Mouse (Mus musculus): ENCODE data around the gene Rprd1b. TPM values are rescaled to one million over a fixed set of nuclear protein-coding genes. Genes with fewer than 3 reads are reported as not detected.

Rprd1b gene
- total RNA-seq, 2 experiments from 2014 or later, result 40.2 to 45.1 TPM

DNA sequence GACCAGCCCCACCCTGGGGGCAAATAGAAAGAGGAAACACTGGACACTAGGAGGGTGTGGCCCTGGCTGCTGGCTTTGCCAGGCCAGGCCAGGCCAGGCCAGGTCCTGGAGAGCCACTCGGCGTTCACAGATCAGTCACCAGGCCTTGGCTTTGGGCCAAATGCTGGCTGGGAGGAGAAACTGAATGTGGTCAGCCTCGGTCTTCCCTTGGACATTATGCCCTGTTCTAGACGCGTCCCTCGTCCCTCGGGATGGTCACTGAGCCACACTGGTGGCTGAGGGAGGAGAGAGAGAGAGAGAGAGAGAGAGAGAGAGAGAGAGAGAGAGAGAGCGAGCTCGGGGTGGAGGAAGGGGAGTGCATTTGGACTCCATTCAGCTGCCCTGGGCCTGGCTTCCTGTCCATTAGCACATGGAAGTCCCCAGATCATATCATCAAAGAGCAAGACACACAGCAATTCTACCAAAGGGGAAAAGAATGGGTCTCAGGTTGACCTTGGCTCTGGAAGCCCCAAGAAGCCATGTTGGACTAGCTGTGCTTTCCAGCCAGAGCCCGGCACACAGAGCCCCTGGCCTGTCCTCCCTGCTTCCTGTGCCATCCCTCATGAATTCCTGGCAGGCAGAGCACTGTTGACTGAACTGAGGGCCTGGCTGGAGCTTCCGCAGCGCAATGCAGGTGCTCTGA is 93.5 kb downstream of the Rprd1b start:
- peak; percentile 57 to 63 for DNase-seq (ENCODE audit: low spot score in 2 of 2)

DNA sequence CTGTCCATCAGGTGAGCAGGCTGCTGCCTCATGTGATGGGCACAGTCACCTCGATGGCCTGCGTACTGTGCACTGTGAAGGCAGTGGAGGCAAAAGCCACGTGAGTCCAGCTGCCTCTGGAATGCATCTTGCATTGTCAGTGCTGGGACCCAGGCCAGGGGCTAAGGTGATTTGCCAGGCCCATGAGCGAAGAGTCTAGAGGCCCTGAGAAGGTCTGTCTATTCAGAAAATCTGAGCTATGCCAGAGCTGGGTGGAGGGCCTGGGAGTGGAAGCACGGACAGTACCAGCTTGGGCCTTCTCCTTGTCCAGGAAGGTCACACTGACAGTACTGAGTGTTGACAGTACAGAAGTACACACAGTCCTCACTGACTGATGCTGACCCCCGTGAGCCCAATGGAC is 94.5 kb downstream of the Rprd1b start:
- no peak for DNase-seq (ENCODE audit: low spot score in 2 of 2)

GRCm38 (mm10) chr2:158127245-158127644 is 98.9 kb downstream of the Rprd1b start:
- no peak for DNase-seq (ENCODE audit: low spot score in 2 of 2)

GRCm38 (mm10) chr2:158127872-158128271 is 99.6 kb downstream of the Rprd1b start:
- no peak for DNase-seq (ENCODE audit: low spot score in 2 of 2)

DNA sequence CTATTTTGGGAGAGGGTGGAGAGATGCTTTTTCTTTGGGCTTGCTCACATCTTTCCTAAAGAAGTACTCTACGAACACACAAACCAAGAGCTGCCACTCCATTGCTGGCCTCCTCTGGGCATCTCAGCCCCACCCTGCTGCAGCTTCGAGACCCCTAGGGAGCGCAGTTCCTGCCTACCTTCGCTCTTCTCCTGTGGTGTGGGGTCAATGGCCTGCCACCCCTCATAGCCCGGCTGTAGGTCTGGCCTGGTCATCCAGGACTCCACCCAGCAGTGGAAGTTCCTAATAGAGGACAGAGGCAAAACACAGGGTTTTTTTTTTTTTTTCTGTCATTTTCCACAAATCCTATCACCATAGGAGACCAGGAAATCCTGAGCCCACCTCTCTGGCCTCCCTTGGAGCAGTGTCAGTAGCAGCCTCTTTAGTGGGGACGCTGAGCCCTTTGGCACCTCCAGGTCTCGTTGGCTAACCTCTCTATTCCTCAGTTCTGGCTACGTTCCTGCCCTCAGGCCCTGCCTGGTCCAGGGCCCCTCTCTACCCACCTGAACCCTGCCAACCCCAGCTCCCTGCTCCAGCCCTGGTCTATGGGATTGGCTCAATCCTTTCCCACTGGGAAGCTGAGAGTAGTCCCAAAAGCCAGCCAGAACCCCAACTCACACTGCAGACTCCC is 100.3 kb downstream of the Rprd1b start:
- DNase-seq (ENCODE audit: low spot score in 2 of 2), result no peak

DNA sequence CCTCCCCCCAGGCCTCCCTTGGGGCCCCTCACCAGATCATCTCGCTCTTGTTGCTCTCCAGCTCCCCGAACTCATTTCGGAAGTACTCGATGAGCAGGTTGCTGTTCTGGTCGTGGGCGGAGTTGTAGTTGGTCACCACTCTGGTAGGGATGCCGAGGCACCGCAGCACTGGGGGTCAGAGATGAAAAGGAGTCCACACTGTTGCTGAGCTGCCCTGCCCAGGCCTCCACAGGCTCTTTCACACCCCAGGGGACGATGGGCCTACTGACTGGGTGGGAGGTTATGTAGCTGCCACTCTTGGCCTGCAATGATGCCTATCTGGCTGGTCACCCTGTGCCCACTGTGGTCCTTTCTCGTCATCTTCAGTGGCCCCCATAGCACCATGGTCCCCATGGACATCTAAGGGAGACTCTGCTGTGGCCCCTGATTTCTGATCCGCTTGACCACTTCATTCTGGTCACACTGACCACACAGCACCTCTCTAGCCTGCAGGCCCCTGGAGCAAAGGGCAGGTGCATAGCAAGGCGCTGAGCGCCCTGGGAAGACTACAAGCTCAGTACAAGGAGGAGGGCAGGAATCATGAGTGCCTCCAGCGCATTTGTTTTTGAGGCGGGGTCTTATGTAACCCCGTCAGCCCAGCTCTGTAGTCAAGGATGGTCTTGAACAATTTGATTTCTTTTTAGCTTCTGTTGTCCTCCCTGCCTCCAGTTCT is 101.2 kb downstream of the Rprd1b start:
- no peak for DNase-seq (ENCODE audit: low spot score in 2 of 2)

- DNase-seq (ENCODE audit: low spot score in 2 of 2), result peak in 1 of 2 experiments; percentile 46
These were observed 102.2 kb downstream of the Rprd1b start for GRCm38 (mm10) chr2:158130391-158130986.

DNA sequence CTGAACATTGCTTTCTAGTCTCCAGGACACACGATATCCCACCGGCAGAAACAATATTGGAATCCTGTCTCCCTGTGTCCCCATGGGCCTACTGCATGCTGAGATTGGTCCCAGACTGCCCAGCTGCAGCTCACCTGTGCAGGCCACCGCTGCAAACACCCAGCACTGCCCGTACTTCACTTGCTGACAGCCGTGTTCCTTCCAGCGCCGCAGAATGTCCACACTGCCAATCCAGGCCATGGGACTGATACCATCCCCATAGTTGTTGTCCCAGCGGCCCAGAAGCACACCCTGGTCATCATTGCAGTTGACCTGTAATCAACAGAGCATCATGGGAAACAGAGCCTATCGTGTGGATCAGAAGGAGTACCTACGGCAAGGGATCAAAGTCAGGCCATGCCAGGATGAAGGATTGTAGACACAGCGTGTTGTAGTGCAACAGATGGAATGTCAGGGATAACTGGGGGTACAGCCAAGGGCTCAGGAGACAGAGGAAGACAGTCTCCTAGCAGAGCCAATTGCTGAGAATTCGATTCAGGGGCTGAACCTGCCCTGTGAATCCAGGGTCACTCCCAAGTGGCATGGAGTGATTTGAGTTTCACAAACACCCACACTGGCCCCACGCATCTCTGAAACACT is 103.0 kb downstream of the Rprd1b start:
- no peak for DNase-seq (ENCODE audit: low spot score in 2 of 2)

DNA sequence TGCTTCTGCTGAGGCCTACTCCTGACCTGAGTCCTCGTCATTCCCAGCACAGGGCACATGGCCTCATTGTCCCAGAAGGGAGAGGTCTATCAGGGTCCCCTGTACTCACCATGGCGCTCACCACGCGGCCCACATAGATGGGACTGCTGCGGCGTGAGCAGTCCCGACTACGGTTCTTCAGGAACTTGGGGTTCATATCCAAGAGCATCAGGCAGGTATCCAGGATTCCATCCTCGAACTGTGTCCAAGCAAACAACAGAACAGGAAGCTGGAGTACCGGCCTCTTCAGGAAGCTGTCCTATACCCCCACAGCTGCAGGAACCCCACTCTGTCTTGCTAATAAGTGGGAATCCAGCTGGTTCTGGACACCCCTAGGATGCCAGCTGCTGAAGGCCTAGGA is 104.0 kb downstream of the Rprd1b start:
- no peak for DNase-seq (ENCODE audit: low spot score in 2 of 2)

DNA sequence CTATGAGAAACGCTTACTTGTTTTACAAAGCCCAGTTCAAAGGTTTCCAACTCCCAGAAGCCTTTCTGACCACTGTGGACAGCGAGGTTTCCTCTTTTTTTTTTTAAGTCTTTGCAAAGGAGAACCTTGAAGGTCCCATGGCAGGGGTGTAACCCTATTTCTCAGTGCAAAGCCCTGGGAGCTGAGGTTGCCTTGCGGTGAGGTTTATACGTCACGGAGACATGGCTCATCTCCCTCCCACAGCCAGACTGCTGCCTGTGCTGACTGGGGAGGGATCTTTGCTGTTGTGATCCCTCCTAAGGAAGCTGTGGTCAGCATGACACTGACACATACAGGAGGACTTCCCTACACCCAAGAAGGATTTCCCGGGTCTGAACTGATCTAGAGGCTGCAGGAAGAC is 104.8 kb downstream of the Rprd1b start:
- no peak for DNase-seq (ENCODE audit: low spot score in 2 of 2)

- no peak for DNase-seq (ENCODE audit: low spot score in 2 of 2)
These were observed 107.9 kb downstream of the Rprd1b start for GRCm38 (mm10) chr2:158136205-158136604.

GRCm38 (mm10) chr2:158137771-158138170 is 109.5 kb downstream of the Rprd1b start:
- DNase-seq (ENCODE audit: low spot score in 2 of 2), result no peak

DNA sequence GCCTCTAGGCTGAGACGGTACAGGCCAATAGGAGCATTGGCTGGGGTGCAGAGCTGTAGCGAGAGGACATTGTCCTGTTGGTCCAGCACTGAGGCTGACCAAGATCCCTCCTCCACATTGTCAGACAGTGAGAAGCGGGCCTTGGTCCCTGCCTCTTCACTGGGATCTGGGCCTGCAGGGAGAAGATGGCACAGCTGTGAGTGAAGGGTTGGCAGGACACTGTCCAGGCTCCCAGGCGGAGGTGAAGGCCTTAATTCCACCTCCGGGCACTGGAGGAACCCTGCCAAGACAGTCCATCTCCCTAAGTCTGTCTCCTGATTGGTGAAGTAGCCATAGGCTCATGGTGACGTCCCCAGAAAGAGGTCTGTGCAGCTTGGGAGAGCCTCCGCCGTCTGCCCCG is 110.5 kb downstream of the Rprd1b start:
- no peak for DNase-seq (ENCODE audit: low spot score in 2 of 2)

DNA sequence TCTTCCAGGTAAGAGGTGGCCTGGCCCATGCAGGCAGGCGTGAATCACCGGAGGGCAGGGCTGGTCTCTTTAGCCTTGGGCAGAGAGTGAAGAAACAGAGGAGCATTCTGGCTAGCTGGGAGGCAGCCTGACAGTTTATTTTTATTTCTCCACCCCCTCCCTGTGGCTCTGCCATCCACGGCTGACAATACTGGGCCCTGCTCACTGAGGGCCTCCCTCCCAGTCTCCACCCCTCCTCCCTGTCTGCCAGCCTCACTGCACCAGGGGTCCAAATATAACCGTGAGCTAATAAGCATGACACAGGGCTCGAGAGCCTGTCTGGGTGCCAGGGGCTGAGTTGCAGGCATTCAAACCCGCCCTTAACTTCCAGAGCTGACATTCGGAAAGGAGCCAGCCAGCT is 111.3 kb downstream of the Rprd1b start:
- DNase-seq (ENCODE audit: low spot score in 2 of 2), result no peak

DNA sequence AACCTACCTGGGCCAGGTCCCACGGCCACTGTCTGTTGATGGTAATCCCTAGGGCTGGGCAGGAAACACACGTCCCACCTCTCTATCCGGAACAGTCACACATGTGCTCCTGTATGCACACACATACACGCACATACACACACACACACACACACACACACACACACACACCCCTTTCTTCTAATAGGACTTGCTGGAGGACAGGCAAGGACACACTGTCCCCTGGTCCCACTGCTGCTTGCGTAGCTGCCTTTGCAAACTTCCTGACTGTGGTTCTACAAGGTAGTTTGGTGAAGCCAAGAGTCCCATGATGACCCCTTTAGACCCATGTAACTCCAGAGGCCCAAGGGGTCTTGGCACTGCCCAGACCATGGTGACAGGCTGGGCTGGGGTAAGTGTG is 112.4 kb downstream of the Rprd1b start:
- DNase-seq (ENCODE audit: low spot score in 2 of 2), result no peak

GRCm38 (mm10) chr2:158141271-158141670 is 113.0 kb downstream of the Rprd1b start:
- no peak for DNase-seq (ENCODE audit: low spot score in 2 of 2)

DNA sequence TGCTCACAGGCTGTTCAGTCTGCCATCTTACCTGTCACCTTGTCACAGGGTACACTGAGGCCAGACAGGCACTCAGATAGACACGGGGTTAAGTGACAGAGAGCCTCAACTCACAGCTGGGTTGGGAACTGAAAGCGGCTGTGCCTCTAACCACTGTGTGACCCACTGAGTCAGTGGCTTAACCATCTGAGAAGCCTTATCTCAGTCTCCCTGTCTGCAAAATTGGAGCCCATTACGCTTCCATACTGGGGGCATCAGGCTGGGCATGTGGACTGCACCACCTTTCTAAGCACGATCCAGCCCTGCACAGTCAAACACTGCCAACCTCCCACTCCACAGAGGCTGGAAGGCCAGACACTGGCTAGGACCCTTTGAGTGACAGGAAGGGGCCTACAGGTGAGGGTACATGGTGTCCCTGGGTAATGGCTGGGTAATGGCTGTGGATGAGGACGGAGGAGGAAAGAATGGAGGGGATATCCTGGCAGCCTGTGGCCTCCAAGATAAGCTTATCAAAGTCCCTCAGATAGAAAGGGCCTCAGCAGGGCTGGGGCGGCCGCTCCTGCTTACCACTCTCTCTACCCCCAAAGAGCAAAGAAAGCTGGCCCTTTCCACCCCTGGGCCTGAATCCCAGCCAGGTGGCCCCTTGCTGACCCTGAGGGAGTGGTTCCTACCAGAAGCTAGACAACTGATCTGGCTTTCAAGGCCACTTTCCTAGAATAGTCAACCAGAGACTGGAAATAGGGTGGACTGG is 113.6 kb downstream of the Rprd1b start:
- DNase-seq (ENCODE audit: low spot score in 2 of 2), result no peak

GRCm38 (mm10) chr2:158142981-158143380 is 114.7 kb downstream of the Rprd1b start:
- DNase-seq (ENCODE audit: low spot score in 2 of 2), result no peak

DNA sequence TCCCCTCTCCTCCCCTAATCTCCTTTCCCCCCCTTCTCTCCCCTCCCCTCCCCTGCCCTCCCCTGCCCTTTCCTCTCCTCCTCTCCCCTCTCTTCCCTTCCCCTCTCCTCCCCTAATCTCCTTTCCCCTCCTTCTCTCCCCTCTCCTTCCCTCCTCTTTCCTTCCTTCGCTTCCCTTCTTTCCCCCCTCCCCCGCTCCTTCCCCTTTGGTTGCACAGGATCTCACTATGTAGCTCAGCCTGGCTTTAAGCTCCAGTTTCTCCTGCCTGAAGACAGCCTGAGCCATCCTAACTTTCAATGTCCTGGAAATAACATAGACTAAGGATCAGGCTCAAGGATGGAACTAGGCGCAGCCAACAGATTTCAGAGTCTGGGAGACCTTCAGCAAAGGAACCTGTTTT is 115.5 kb downstream of the Rprd1b start:
- DNase-seq (ENCODE audit: low spot score in 2 of 2), result no peak

GRCm38 (mm10) chr2:158144263-158144662 is 116.0 kb downstream of the Rprd1b start:
- no peak for DNase-seq (ENCODE audit: low spot score in 2 of 2)

Measured in adrenal gland, postnatal 4 days (tissue).